Mouse (Mus musculus): Measurements from ENCODE around the gene Ube2l6.

DNA sequence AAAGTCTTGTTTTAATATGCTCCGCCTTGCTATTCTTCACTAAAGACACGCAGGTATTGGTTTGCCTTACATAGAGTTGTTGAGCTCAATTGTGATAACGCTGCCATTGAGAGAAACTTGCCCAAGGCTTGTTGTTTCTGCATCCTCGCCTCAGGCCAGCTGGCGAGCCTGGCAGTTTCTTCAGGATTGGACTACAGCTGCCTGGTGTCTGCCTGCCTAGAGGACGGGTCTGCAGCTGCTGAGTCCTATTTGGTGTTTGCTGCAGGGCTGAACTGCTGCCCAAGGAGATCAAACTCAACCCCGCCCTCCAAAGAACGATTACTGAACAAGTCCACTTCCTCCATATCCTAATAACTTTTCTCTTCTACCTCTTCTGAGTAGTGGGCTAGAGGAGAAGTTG, 37.9 kb upstream of the Ube2l6 start:
- no peak for TF ChIP-seq CTCF (IDR thresholded peaks at IDR 0.05; ENCODE audit: low read depth, low read length)
- no peak for TF ChIP-seq POLR2A (IDR thresholded peaks at IDR 0.05; ENCODE audit: extremely low read depth, insufficient read depth, low read length)
